Mouse (Mus musculus): ENCODE measurements around the gene Gm14406. TPM values are rescaled to one million over a fixed set of nuclear protein-coding genes. Genes with fewer than 3 reads are reported as not detected.
"Not testable (repeated sequence)": the region's sequence is repeated elsewhere in the genome, so short reads cannot be mapped to it uniquely, and the experiment has no call there.

Gm14406 gene
- polyA plus RNA-seq (2014; fragmentation: Nextera tagmentation; extraction: Ambion mirVana): not detected in 2 replicates

DNA sequence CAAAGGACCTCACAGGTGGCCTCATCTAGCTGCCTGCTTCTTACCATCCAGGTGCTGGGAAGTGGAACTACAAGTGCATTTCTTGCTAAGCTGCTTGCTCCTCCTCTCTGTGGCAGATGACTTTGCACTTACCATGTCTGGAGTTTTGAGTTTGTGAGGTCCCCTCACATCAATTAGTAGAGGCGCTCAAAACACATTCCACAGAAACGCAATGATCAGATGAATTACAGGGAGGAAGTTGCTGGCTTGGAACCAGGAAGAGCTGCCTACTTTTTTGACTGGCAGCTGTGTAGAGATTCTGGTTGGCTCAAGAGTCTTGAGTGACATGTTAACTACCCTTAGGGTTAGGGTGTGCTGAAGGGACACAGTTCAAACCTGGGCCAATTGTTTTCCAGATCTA lies at the start of gene Gm14406:
Gene Gm14406 (minus strand): TSS at position 213 of the 400 bp plus-strand sequence.
- H3K4me3 ChIP-seq (ENCODE audit: low read depth, low read length); H3K4me1 ChIP-seq (ENCODE audit: control insufficient read depth, insufficient read depth, low read length); H3K9me3 ChIP-seq (replicated peaks; ENCODE audit: control insufficient read depth, low read length); ATAC-seq (replicated peaks; ENCODE audit: insufficient number of reproducible peaks, low FRiP score, low TSS enrichment); H3K27ac ChIP-seq (ENCODE audit: low read depth, low read length); H3K4me2 ChIP-seq; H3K27me3 ChIP-seq (ENCODE audit: control insufficient read depth, insufficient read depth, low read length); H3K36me3 ChIP-seq (ENCODE audit: control insufficient read depth, insufficient read depth, low read length); H3K9ac ChIP-seq (ENCODE audit: low read depth, low read length): not testable (repeated sequence)
- 88% methylated on average over 2 of the region's 2 CpGs for WGBS (ENCODE audit: insufficient replicate concordance)

DNA sequence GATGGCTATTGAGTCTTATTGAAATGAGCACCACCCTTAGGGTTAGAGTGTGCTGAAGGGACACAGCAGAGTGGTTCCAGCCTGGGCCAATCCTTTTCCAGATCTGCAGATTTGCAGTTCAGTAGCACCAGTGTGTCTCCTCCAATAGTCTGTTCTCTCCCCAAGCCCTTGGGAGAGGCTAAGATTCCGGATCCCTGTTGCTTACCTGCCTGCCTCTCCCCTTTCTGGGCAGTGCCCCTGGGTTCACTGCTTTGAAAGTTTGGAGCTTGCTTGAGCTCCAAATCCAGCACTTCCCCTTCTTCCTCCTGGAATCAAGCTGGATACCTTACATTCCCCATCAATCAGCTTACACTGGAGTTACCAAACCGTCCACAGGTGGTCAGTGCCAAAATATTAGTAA lies 2.9 kb downstream of the Gm14406 start:
- H3K4me1 ChIP-seq (ENCODE audit: control insufficient read depth, insufficient read depth, low read length); H3K36me3 ChIP-seq (ENCODE audit: control insufficient read depth, insufficient read depth, low read length); H3K4me2 ChIP-seq; H3K9me3 ChIP-seq (replicated peaks; ENCODE audit: control insufficient read depth, low read length); H3K27me3 ChIP-seq (ENCODE audit: control insufficient read depth, insufficient read depth, low read length); H3K9ac ChIP-seq (ENCODE audit: low read depth, low read length); H3K27ac ChIP-seq (ENCODE audit: low read depth, low read length); H3K4me3 ChIP-seq (ENCODE audit: low read depth, low read length); ATAC-seq (replicated peaks; ENCODE audit: insufficient number of reproducible peaks, low FRiP score, low TSS enrichment): not testable (repeated sequence)
- WGBS (ENCODE audit: insufficient replicate concordance): 80% methylated on average over 1 of the region's 2 CpGs

- not testable (repeated sequence) for H3K27ac ChIP-seq (ENCODE audit: low read depth, low read length); H3K4me2 ChIP-seq; H3K4me3 ChIP-seq (ENCODE audit: low read depth, low read length); H3K4me1 ChIP-seq (ENCODE audit: control insufficient read depth, insufficient read depth, low read length); ATAC-seq (replicated peaks; ENCODE audit: insufficient number of reproducible peaks, low FRiP score, low TSS enrichment); H3K9ac ChIP-seq (ENCODE audit: low read depth, low read length); H3K9me3 ChIP-seq (replicated peaks; ENCODE audit: control insufficient read depth, low read length); H3K27me3 ChIP-seq (ENCODE audit: control insufficient read depth, insufficient read depth, low read length); H3K36me3 ChIP-seq (ENCODE audit: control insufficient read depth, insufficient read depth, low read length)
- 60% methylated on average over 4 of the region's 4 CpGs for WGBS (ENCODE audit: insufficient replicate concordance)
These were observed 18.6 kb downstream of the Gm14406 start for GRCm38 (mm10) chr2:177559365-177559764.

GRCm38 (mm10) chr2:177555261-177555660 lies 22.7 kb downstream of the Gm14406 start:
- no CpG with 5 or more reads among the region's 1 CpGs for WGBS (ENCODE audit: insufficient replicate concordance)
- not testable (repeated sequence) for H3K36me3 ChIP-seq (ENCODE audit: control insufficient read depth, insufficient read depth, low read length); H3K4me1 ChIP-seq (ENCODE audit: control insufficient read depth, insufficient read depth, low read length); H3K27me3 ChIP-seq (ENCODE audit: control insufficient read depth, insufficient read depth, low read length); H3K27ac ChIP-seq (ENCODE audit: low read depth, low read length); H3K4me3 ChIP-seq (ENCODE audit: low read depth, low read length); H3K9me3 ChIP-seq (replicated peaks; ENCODE audit: control insufficient read depth, low read length); ATAC-seq (replicated peaks; ENCODE audit: insufficient number of reproducible peaks, low FRiP score, low TSS enrichment); H3K4me2 ChIP-seq; H3K9ac ChIP-seq (ENCODE audit: low read depth, low read length)

DNA sequence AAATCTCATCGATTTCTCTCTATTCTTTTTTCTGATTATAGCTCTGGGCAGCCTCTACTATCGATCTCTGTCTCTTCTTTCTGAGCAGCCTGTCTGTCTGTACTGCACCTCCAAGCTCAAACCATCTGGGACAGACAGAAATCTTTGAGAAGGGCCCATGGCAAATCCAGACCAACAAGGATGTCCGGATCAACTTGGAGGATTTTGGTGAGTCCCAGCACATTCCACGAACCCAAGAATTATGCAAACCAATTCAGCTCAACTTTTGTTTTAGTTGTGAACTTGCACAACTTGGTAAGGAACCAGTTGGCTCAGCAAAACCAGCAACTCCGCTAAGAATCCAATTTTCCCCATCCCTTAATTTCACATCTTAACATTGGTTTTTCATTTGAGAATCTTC lies 40.3 kb downstream of the Gm14406 start:
- not testable (repeated sequence) for H3K4me3 ChIP-seq (ENCODE audit: low read depth, low read length); H3K27me3 ChIP-seq (ENCODE audit: control insufficient read depth, insufficient read depth, low read length); H3K9ac ChIP-seq (ENCODE audit: low read depth, low read length); H3K9me3 ChIP-seq (replicated peaks; ENCODE audit: control insufficient read depth, low read length); H3K4me1 ChIP-seq (ENCODE audit: control insufficient read depth, insufficient read depth, low read length); H3K4me2 ChIP-seq; ATAC-seq (replicated peaks; ENCODE audit: insufficient number of reproducible peaks, low FRiP score, low TSS enrichment); H3K36me3 ChIP-seq (ENCODE audit: control insufficient read depth, insufficient read depth, low read length); H3K27ac ChIP-seq (ENCODE audit: low read depth, low read length)
- 75% methylated on average over 5 of the region's 5 CpGs for WGBS (ENCODE audit: insufficient replicate concordance)

GRCm38 (mm10) chr2:177537141-177537540 lies 40.9 kb downstream of the Gm14406 start:
- WGBS (ENCODE audit: insufficient replicate concordance): 89% methylated on average over 2 of the region's 2 CpGs
- not testable (repeated sequence) for H3K4me3 ChIP-seq (ENCODE audit: low read depth, low read length); H3K27me3 ChIP-seq (ENCODE audit: control insufficient read depth, insufficient read depth, low read length); H3K9me3 ChIP-seq (replicated peaks; ENCODE audit: control insufficient read depth, low read length); H3K9ac ChIP-seq (ENCODE audit: low read depth, low read length); H3K36me3 ChIP-seq (ENCODE audit: control insufficient read depth, insufficient read depth, low read length); ATAC-seq (replicated peaks; ENCODE audit: insufficient number of reproducible peaks, low FRiP score, low TSS enrichment); H3K27ac ChIP-seq (ENCODE audit: low read depth, low read length); H3K4me1 ChIP-seq (ENCODE audit: control insufficient read depth, insufficient read depth, low read length); H3K4me2 ChIP-seq

- 73% methylated on average over 9 of the region's 9 CpGs for WGBS (ENCODE audit: insufficient replicate concordance)
- H3K4me3 ChIP-seq (ENCODE audit: low read depth, low read length): no peak overlapping the region
- H3K9ac ChIP-seq (ENCODE audit: low read depth, low read length): no peak overlapping the region
- H3K27ac ChIP-seq (ENCODE audit: low read depth, low read length): no peak overlapping the region
- H3K4me2 ChIP-seq: no peak overlapping the region
- H3K9me3 ChIP-seq (replicated peaks; ENCODE audit: control insufficient read depth, low read length): no peaks in the 10 kb centered on the region
- H3K36me3 ChIP-seq (ENCODE audit: control insufficient read depth, insufficient read depth, low read length): no peaks in the 10 kb centered on the region
- H3K27me3 ChIP-seq (ENCODE audit: control insufficient read depth, insufficient read depth, low read length): no peaks in the 10 kb centered on the region
- no peaks in the 10 kb centered on the region for H3K4me1 ChIP-seq (ENCODE audit: control insufficient read depth, insufficient read depth, low read length)
- no peak for ATAC-seq (replicated peaks; ENCODE audit: insufficient number of reproducible peaks, low FRiP score, low TSS enrichment)
These were observed 42.1 kb downstream of the Gm14406 start for GRCm38 (mm10) chr2:177535876-177536275.

DNA sequence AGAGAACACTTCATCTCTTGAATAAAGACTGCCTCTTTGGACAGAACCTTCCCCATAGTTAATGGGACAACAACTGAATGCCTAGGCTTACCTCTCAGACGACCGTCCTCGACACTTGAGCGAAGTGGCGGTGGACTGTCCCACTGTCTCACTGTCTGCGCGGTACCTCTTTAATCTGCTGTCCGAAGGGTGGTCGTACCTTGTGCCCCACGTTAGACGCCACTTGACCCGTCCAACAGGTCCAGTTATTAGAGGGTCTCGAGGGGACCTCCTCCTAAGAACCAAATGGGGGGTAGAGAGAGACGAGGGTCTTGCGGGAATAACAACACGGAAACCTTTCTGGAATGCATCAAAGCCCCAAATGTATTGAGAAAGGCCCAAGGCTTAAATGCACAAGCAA lies 53.8 kb downstream of the Gm14406 start:
- not testable (repeated sequence) for H3K4me2 ChIP-seq; H3K4me1 ChIP-seq (ENCODE audit: control insufficient read depth, insufficient read depth, low read length); H3K36me3 ChIP-seq (ENCODE audit: control insufficient read depth, insufficient read depth, low read length); H3K27me3 ChIP-seq (ENCODE audit: control insufficient read depth, insufficient read depth, low read length); H3K9me3 ChIP-seq (replicated peaks; ENCODE audit: control insufficient read depth, low read length); H3K27ac ChIP-seq (ENCODE audit: low read depth, low read length); H3K9ac ChIP-seq (ENCODE audit: low read depth, low read length); H3K4me3 ChIP-seq (ENCODE audit: low read depth, low read length); ATAC-seq (replicated peaks; ENCODE audit: insufficient number of reproducible peaks, low FRiP score, low TSS enrichment)
- 86% methylated on average over 16 of the region's 16 CpGs for WGBS (ENCODE audit: insufficient replicate concordance)

- H3K4me1 ChIP-seq (ENCODE audit: control insufficient read depth, insufficient read depth, low read length); ATAC-seq (replicated peaks; ENCODE audit: insufficient number of reproducible peaks, low FRiP score, low TSS enrichment); H3K4me2 ChIP-seq; H3K9me3 ChIP-seq (replicated peaks; ENCODE audit: control insufficient read depth, low read length); H3K36me3 ChIP-seq (ENCODE audit: control insufficient read depth, insufficient read depth, low read length); H3K4me3 ChIP-seq (ENCODE audit: low read depth, low read length); H3K27me3 ChIP-seq (ENCODE audit: control insufficient read depth, insufficient read depth, low read length); H3K9ac ChIP-seq (ENCODE audit: low read depth, low read length); H3K27ac ChIP-seq (ENCODE audit: low read depth, low read length): not testable (repeated sequence)
- WGBS (ENCODE audit: insufficient replicate concordance): 80% methylated on average over 6 of the region's 6 CpGs
These were observed 54.3 kb downstream of the Gm14406 start for GRCm38 (mm10) chr2:177523674-177524073.
